Mouse (Mus musculus) hindbrain, embryonic 11.5 days (tissue): Measurements from ENCODE around the gene Ssty1. TPM values are rescaled to one million over a fixed set of nuclear protein-coding genes. Genes with fewer than 3 reads are reported as not detected.
"Not testable (repeated sequence)": the region's sequence is repeated elsewhere in the genome, so short reads cannot be mapped to it uniquely, and the experiment has no call there.

Experiments used
- ATAC-seq: fragments of 200-750 bp; cut with Nextera tagmentation; 2 replicates; pipeline ENCODE4 v1.8.0; 2017; ENCODE audit warnings: mild to moderate bottlenecking, moderate TSS enrichment, moderate library complexity; ENCODE audit not compliant: low FRiP score
- DNase-seq: peaks from one replicate; pipeline ENCODE4 v3.0.0-alpha.2; 2015; ENCODE audit warnings: low spot score
- H3K27ac ChIP-seq: fragments of 300-500 bp; sonication (generic); 2 replicates; pipeline ENCODE4 v1.5.1; 2014; ENCODE audit warnings: mild to moderate bottlenecking, low read depth, low read length
- H3K27me3 ChIP-seq: fragments of 300-500 bp; sonication (generic); 2 replicates; pipeline ENCODE4 v1.6.1; 2014; ENCODE audit warnings: mild to moderate bottlenecking, low read length, moderate library complexity, mixed read lengths; ENCODE audit not compliant: control insufficient read depth, insufficient read depth
- H3K36me3 ChIP-seq: fragments of 300-500 bp; sonication (generic); 2 replicates; pipeline ENCODE4 v1.6.1; 2014; ENCODE audit warnings: mild to moderate bottlenecking, low read length, moderate library complexity, mixed read lengths; ENCODE audit not compliant: control insufficient read depth, insufficient read depth
- H3K4me1 ChIP-seq: fragments of 300-500 bp; sonication (generic); replicated peaks from 2 replicates; pipeline ENCODE4 v1.6.1; 2014; ENCODE audit warnings: low read length, mixed read lengths; ENCODE audit not compliant: control insufficient read depth, insufficient read depth
- H3K4me2 ChIP-seq: fragments of 300-500 bp; sonication (generic); replicated peaks from 2 replicates; pipeline ENCODE4 v1.6.1; 2014; ENCODE audit warnings: mild to moderate bottlenecking, low read depth, low read length
- H3K4me3 ChIP-seq: fragments of 300-500 bp; sonication (generic); 2 replicates; pipeline ENCODE4 v1.5.1; 2014; ENCODE audit warnings: low read depth, low read length
- H3K9ac ChIP-seq: fragments of 300-500 bp; sonication (generic); 2 replicates; pipeline ENCODE4 v1.6.1; 2014; ENCODE audit warnings: low read depth, low read length
- H3K9me3 ChIP-seq: fragments of 300-500 bp; sonication (generic); 2 replicates; pipeline ENCODE4 v1.6.1; 2016; ENCODE audit warnings: low read length; ENCODE audit not compliant: control insufficient read depth
- WGBS: fragments of 180-500 bp; shearing (Covaris S2); extraction: QIAGEN DNeasy Blood & Tissue Kit; methylation state at CpG from one replicate; pipeline ENCODE4 v1.1.7; 2014; 5-methylcytosine and 5-hydroxymethylcytosine counted together
- polyA plus RNA-seq: library from polyadenylated mRNA; unstranded; fragments of >200 nt; fragmentation: Nextera tagmentation; extraction: Ambion mirVana; gene quantifications from 2 replicates; pipeline ENCODE4 v1.2.1, GENCODE M21; 2014

Gene Ssty1
- not detected in 2 replicates for polyA plus RNA-seq

- H3K4me2 ChIP-seq, H3K4me1 ChIP-seq, H3K9ac ChIP-seq, H3K27me3 ChIP-seq, DNase-seq, H3K27ac ChIP-seq, H3K9me3 ChIP-seq, ATAC-seq, H3K4me3 ChIP-seq, H3K36me3 ChIP-seq: not testable (repeated sequence)
Observed at GRCm38 (mm10) chrY:18088816-18089215, at the start of gene Ssty1. TSS of gene Ssty1 (plus strand) at chrY:18089116.

- H3K9me3 ChIP-seq, H3K27me3 ChIP-seq, H3K4me3 ChIP-seq, H3K4me2 ChIP-seq, H3K27ac ChIP-seq, ATAC-seq, H3K4me1 ChIP-seq, DNase-seq, H3K9ac ChIP-seq, H3K36me3 ChIP-seq: not testable (repeated sequence)
- WGBS, result no CpG with 5 or more reads among the region's 3 CpGs
Observed at GRCm38 (mm10) chrY:18061712-18062111, 27.2 kb upstream of the Ssty1 start, which contains the start of gene Gm21764. TSS of gene Gm21764 (minus strand) at chrY:18061812.

Other genes starting within 250 kb of the Ssty1 start
- gene Gm21904, start 242.8 kb upstream of the Ssty1 start, polyA plus RNA-seq, result not detected in 2 replicates
- not detected in 2 replicates for gene Gm20772, start 214.4 kb upstream of the Ssty1 start, polyA plus RNA-seq
- not detected in 2 replicates for gene Gm20831, start 214.4 kb upstream of the Ssty1 start, polyA plus RNA-seq
- gene Srsy, start 151.8 kb upstream of the Ssty1 start, polyA plus RNA-seq, result not detected in 2 replicates
- gene Gm21764, start 27.3 kb upstream of the Ssty1 start, polyA plus RNA-seq, result not detected in 2 replicates